Mouse (Mus musculus) stomach, embryonic 15.5 days (tissue): ENCODE results near the gene Chd9. TPM values are rescaled to one million over a fixed set of nuclear protein-coding genes. Genes with fewer than 3 reads are reported as not detected.

Experiments
- ATAC-seq: fragments of 200-750 bp; cut with Nextera tagmentation; 2 replicates; pipeline ENCODE4 v1.8.0; 2017; ENCODE audit warnings: low read depth, moderate number of reproducible peaks, moderate TSS enrichment; ENCODE audit not compliant: insufficient read depth, low FRiP score
- H3K27ac ChIP-seq: fragments of 300-500 bp; sonication (generic); 2 replicates; pipeline ENCODE4 v1.5.1; 2015; ENCODE audit warnings: mild to moderate bottlenecking, inconsistent platforms
- H3K27me3 ChIP-seq: fragments of 300-500 bp; sonication (generic); replicated peaks from 2 replicates; pipeline ENCODE4 v1.6.1; 2015; ENCODE audit warnings: inconsistent platforms
- H3K36me3 ChIP-seq: fragments of 300-500 bp; sonication (generic); 2 replicates; pipeline ENCODE4 v1.6.1; 2015; ENCODE audit warnings: inconsistent platforms
- H3K4me1 ChIP-seq: fragments of 300-500 bp; sonication (generic); 2 replicates; pipeline ENCODE4 v1.6.1; 2015; ENCODE audit warnings: inconsistent platforms
- H3K4me2 ChIP-seq: fragments of 300-500 bp; sonication (generic); 2 replicates; pipeline ENCODE4 v1.6.1; 2015; ENCODE audit warnings: mild to moderate bottlenecking, inconsistent platforms
- H3K4me3 ChIP-seq: fragments of 300-500 bp; sonication (generic); replicated peaks from 2 replicates; pipeline ENCODE4 v1.5.1; 2015; ENCODE audit warnings: inconsistent platforms
- H3K9ac ChIP-seq: fragments of 300-500 bp; sonication (generic); 2 replicates; pipeline ENCODE4 v1.6.1; 2015; ENCODE audit warnings: inconsistent platforms
- H3K9me3 ChIP-seq: fragments of 300-500 bp; sonication (generic); 2 replicates; pipeline ENCODE4 v1.6.1; 2016; ENCODE audit warnings: inconsistent platforms
- WGBS: fragments of 180-500 bp; shearing (Covaris S2); methylation state at CpG from one replicate; pipeline ENCODE4 v1.1.7; 2015; 5-methylcytosine and 5-hydroxymethylcytosine counted together
- polyA plus RNA-seq: library from polyadenylated mRNA; unstranded; fragments of >200 nt; fragmentation: Nextera tagmentation; extraction: Ambion mirVana; gene quantifications from 2 replicates; pipeline ENCODE4 v1.2.1, GENCODE M21; 2015

The Chd9 gene
- polyA plus RNA-seq, 1 experiment from 2014 or later = 185 TPM

DNA sequence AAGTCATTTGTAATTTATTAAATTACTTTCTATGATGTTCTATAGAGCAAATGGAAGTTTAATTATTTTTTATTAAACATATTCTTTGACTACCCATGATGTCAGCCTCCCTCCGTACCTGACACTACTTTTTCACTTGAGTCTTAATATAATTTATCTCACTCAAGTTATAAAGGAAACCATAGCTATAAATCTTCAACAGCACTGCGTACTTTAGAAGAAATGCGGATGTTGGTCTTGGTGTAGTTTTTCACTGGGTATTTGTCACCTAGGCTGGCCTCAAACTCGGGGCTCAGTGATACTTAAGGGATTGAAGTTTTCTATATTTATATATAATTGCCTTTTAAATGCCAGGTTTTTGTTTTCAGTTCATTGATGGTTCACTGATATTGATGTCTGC lies 226.3 kb downstream of the Chd9 start:
- H3K27ac ChIP-seq = no peak overlapping the region
- H3K9me3 ChIP-seq = no peaks in the 10 kb centered on the region
- 81% methylated on average over 4 of the region's 4 CpGs for WGBS
- H3K36me3 ChIP-seq = peaks cover 6% of the 10 kb centered on the region; the same call in 1 of the 2 replicates
- ATAC-seq = no peak
- no peak overlapping the region for H3K9ac ChIP-seq
- no peaks in the 10 kb centered on the region for H3K27me3 ChIP-seq
- no peak overlapping the region for H3K4me2 ChIP-seq
- H3K4me3 ChIP-seq = no peak overlapping the region
- H3K4me1 ChIP-seq = peaks cover 6% of the 10 kb centered on the region; the same call in 1 of the 2 replicates

DNA sequence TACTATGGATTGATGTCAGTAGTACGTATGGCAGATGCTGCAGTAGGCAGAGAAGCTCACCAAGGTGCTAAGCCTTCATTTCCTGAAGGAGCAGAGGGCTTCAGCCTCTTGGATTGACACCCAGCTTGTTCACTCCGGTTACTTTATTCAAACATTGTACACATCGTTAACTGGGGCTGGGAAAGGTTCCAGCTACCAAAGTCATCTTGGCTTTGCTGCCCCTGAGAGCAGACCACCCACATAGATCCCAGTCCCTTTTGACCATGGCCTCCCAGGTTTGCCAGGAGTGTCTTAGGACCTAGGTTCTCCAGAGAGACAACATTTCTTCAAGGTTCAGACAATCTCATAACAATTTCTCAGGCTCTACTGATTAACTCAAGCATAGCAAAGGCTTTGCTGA lies 228.7 kb downstream of the Chd9 start:
- Histone ChIP-seq H3K27me3 (no peaks in the 10 kb centered on the region), H3K4me1 (0 out of 2 replicates have a peak, but pooled peaks cover 6% of the 10 kb centered on the region), H3K36me3 (no peaks in the 10 kb centered on the region; the same call in 1 of the 2 replicates), H3K4me2 (no peak overlapping the region), H3K27ac (no peak overlapping the region), H3K9ac (no peak overlapping the region), H3K9me3 (no peaks in the 10 kb centered on the region), H3K4me3 (no peak overlapping the region)
- 38% methylated on average over 3 of the region's 3 CpGs for WGBS
- ATAC-seq = no peak

DNA sequence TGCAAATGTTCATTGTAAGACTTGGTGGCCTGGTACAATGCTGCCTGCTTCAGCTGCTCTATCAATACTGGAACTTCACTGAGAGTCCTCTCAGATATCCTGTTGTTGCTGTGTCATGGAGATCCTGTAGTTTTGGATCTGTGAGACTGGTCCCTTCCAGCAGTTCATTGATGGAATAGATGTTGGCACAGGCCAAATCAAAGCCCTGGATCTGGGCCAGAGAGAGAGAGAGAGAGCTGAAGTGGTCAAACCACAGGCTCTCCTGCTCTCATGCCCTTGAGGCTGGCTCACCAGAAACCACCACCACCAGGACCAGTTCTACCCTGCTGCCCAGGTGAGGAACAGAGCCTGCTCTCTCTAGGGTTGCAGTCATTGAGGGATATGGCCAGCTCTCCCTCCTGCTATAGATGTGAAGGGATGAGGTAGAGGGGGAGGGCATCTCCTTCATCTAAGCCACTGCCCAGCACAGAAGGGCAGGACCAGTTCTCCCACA lies 231.0 kb downstream of the Chd9 start:
- no peak overlapping the region for H3K4me2 ChIP-seq
- no peak for ATAC-seq
- H3K36me3 ChIP-seq = no peaks in the 10 kb centered on the region
- H3K27ac ChIP-seq = no peak overlapping the region
- H3K4me1 ChIP-seq = 0 out of 2 replicates have a peak, but pooled peaks cover 6% of the 10 kb centered on the region
- no peak overlapping the region for H3K4me3 ChIP-seq
- no peaks in the 10 kb centered on the region for H3K27me3 ChIP-seq
- no peak overlapping the region for H3K9ac ChIP-seq
- H3K9me3 ChIP-seq = no peaks in the 10 kb centered on the region

- ATAC-seq = no peak
- Histone ChIP-seq H3K4me2 (no peak overlapping the region), H3K27me3 (no peaks in the 10 kb centered on the region), H3K9me3 (no peaks in the 10 kb centered on the region), H3K36me3 (no peaks in the 10 kb centered on the region), H3K4me3 (no peak overlapping the region), H3K27ac (no peak overlapping the region), H3K9ac (no peak overlapping the region), H3K4me1 (0 out of 2 replicates have a peak, but pooled peaks cover 6% of the 10 kb centered on the region)
- WGBS = 76% methylated on average over 7 of the region's 7 CpGs
Observed at GRCm38 (mm10) chr8:91059884-91060510, 231.8 kb downstream of the Chd9 start.

DNA sequence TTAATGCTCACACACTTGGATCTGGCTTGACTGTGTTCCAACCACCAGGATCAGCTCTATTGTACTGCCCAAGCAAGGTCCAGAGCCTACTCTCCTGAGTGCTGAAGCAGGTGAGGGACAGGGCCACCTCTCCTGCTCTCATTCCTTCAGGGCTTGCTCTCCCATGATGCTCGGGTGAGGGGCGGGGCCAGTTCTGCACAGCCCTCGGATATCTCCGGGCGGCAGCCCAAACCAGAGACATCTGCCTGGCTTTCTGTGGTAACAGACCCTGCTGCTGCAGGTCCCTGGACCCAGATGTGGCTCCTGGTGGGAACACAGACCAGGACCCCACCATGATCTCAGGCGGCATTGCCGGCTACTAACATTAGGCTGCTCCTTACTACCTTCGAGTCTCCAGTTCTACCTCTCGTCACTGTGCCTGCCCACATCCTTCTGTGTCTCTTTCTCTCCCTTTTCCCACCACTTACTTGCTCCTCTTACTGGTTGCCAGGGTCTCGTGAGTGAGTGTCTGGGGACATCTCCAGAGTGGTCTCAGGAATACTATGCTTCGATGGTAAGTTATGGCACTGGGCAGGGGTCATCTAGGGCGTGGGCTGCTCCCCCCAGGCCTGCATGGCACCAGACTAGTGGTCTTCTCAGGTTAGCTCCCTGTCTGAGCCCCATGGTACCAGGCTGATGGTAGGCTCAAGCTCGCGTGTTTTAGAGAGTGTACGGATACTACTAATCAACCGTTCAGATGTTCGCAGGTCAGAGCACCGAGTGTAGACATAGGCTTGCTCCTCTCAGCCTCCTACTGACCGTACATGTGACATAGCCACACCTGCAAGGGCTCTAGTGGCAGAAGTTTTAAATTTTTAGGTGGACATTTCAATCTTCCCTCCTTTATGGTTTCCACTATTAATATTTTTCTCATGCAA lies 232.7 kb downstream of the Chd9 start:
- 0 out of 2 replicates have a peak, but pooled peaks have one; percentile 39 for ATAC-seq
- Histone ChIP-seq H3K4me1 (0 out of 2 replicates have a peak, but pooled peaks cover 6% of the 10 kb centered on the region), H3K36me3 (no peaks in the 10 kb centered on the region), H3K9ac (no peak overlapping the region), H3K4me2 (peak overlapping the region; percentile 25; the same call in 1 of the 2 replicates), H3K4me3 (no peak overlapping the region), H3K27me3 (no peaks in the 10 kb centered on the region), H3K27ac (no peak overlapping the region), H3K9me3 (no peaks in the 10 kb centered on the region)
- WGBS = 74% methylated on average over 19 of the region's 19 CpGs

DNA sequence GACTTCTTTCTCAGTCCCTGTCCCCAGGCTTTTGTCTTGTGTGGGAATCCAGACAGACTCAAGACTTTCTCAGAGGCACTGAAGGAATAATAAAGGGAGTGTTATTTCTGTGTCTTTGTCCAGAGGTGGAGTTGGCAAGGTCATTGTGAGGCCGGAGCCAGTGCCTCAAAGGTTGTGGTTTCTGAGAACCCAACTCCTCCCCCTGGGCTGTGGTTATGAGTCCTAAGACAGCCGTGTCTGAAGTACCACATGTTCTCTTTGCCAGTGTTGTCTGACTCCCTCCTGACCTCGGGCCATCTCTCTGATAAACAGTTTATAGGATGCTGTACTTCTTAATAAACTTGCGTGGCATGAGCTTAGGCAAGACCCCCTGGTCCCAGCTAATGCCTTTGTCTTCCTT lies 237.0 kb downstream of the Chd9 start:
- Histone ChIP-seq H3K4me1 (0 out of 2 replicates have a peak, but pooled peaks cover 6% of the 10 kb centered on the region), H3K36me3 (no peaks in the 10 kb centered on the region), H3K9ac (no peak overlapping the region), H3K27ac (no peak overlapping the region), H3K9me3 (no peaks in the 10 kb centered on the region), H3K4me3 (no peak overlapping the region), H3K4me2 (no peak overlapping the region), H3K27me3 (no peaks in the 10 kb centered on the region)
- ATAC-seq = no peak
- 38% methylated on average over 4 of the region's 4 CpGs for WGBS

DNA sequence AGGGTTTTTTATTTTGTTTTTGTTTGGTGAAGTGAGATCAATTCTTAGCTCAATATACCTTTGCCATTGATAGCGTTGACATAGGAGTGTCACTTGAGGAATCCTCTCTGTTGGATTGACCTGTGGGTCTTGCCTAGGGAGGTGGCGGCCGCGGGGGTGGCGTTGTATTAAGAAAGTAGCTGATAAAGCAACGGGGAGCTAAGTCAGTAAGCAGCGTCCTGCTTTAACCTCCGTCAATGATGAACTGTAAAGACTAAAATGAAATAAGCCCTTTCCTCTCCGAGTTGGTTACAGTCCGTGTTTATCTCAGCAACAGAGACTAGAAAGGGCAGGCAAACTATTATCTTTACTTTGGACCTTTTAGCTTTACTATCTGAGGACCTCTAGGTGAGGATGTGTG lies 241.3 kb downstream of the Chd9 start:
- H3K27ac ChIP-seq = no peak overlapping the region
- H3K4me2 ChIP-seq = peak overlapping the region; percentile 64
- ATAC-seq = no peak
- peaks cover 4% of the 10 kb centered on the region; the same call in 1 of the 2 replicates for H3K4me1 ChIP-seq
- H3K4me3 ChIP-seq = peak overlapping the region; percentile 89
- WGBS = 12% methylated on average over 10 of the region's 10 CpGs
- no peaks in the 10 kb centered on the region for H3K27me3 ChIP-seq
- H3K9me3 ChIP-seq = no peaks in the 10 kb centered on the region
- peak overlapping the region; percentile 12; the same call in 1 of the 2 replicates for H3K9ac ChIP-seq
- H3K36me3 ChIP-seq = no peaks in the 10 kb centered on the region

DNA sequence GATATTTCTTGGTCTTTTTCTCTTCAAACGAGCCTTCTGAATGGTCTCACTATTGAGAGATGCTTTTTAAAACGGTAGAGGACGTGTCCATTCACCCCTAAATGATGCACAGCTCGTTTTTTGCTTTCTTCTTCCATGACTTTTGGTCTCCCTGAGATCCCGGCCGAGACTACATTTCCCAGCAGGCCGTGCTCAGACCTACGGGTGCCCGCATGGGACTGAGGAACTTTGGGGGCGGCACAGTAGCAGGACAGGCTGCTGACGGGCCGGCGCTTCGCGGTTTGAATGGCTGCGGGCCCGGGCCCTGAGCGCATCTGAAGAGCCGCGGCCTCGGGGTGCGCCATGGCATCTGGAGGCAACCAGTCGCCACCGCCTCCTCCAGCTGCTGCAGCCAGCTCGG lies 241.7 kb downstream of the Chd9 start, which contains the start of gene Rbl2:
Rbl2 (plus strand) TSS at position 224 of the 400 bp plus-strand sequence.
- Histone ChIP-seq H3K27me3 (no peaks in the 10 kb centered on the region), H3K27ac (peak within 1 kb of the TSS; percentile 80), H3K36me3 (no peaks in the 10 kb centered on the region), H3K9ac (peak within 1 kb of the TSS; percentile 67), H3K4me1 (peaks cover 4% of the 10 kb centered on the region; the same call in 1 of the 2 replicates), H3K4me3 (peak within 1 kb of the TSS; percentile 89), H3K9me3 (no peaks in the 10 kb centered on the region), H3K4me2 (peak within 1 kb of the TSS; percentile 64)
- ATAC-seq = peak; percentile 95
- under 1% methylated on average over 25 of the region's 25 CpGs for WGBS

GRCm38 (mm10) chr8:91070275-91070859 lies 242.2 kb downstream of the Chd9 start:
- peak overlapping the region; percentile 89 for H3K4me3 ChIP-seq

GRCm38 (mm10) chr8:91077077-91077867 lies 249.1 kb downstream of the Chd9 start:
- WGBS = 87% methylated on average over 12 of the region's 12 CpGs
- no peaks in the 10 kb centered on the region for H3K9me3 ChIP-seq
- H3K4me1 ChIP-seq = no peaks in the 10 kb centered on the region
- no peak overlapping the region for H3K9ac ChIP-seq
- H3K27me3 ChIP-seq = no peaks in the 10 kb centered on the region
- H3K4me3 ChIP-seq = no peak overlapping the region
- no peak overlapping the region for H3K27ac ChIP-seq
- no peak for ATAC-seq
- H3K36me3 ChIP-seq = peaks cover 9% of the 10 kb centered on the region; the same call in 1 of the 2 replicates
- H3K4me2 ChIP-seq = no peak overlapping the region

More at GRCm38 (mm10) chr8:91070275-91070859, 242.2 kb downstream of the Chd9 start:
- H3K4me2 ChIP-seq = peak overlapping the region; percentile 64
- H3K27ac ChIP-seq = peak overlapping the region; percentile 80
- under 1% methylated on average over 34 of the region's 34 CpGs for WGBS
- H3K36me3 ChIP-seq = no peaks in the 10 kb centered on the region
- H3K4me1 ChIP-seq = peaks cover 4% of the 10 kb centered on the region; the same call in 1 of the 2 replicates
- no peaks in the 10 kb centered on the region for H3K9me3 ChIP-seq
- H3K9ac ChIP-seq = peak overlapping the region; percentile 67
- no peaks in the 10 kb centered on the region for H3K27me3 ChIP-seq
- ATAC-seq = peak; percentile 86

GRCm38 (mm10) chr8:91079678-91080077 lies 251.5 kb downstream of the Chd9 start:
- no peak overlapping the region for H3K27ac ChIP-seq
- H3K4me1 ChIP-seq = no peaks in the 10 kb centered on the region
- H3K36me3 ChIP-seq = peaks cover 9% of the 10 kb centered on the region; the same call in 1 of the 2 replicates
- no peak overlapping the region for H3K4me3 ChIP-seq
- no peaks in the 10 kb centered on the region for H3K27me3 ChIP-seq
- H3K9ac ChIP-seq = no peak overlapping the region
- WGBS = 94% methylated on average over 2 of the region's 2 CpGs
- no peak overlapping the region for H3K4me2 ChIP-seq
- ATAC-seq = no peak
- no peaks in the 10 kb centered on the region for H3K9me3 ChIP-seq
